Comparison of ENCODE assay signal across 8 mouse cellular contexts in genomic region chr2:118761906-118762783, GRCm38 (mm10). TPM values are rescaled to one million over a fixed set of nuclear protein-coding genes. Genes with fewer than 3 reads are reported as not detected.
DNase-seq lines count a peak whose midpoint lies in the region; ATAC-seq and TF ChIP-seq lines count a peak whose summit lies in the region.

Gene Ccdc9b (minus strand): TSS chr2:118762661.

- no peak for TF ChIP-seq CTCF in bone marrow, adult 2 months (IDR thresholded peaks at IDR 0.05; ENCODE audit: control insufficient read depth, insufficient read depth, low read length)

- ATAC-seq in erythroblast, adult 5-6 weeks (replicated peaks; ENCODE audit: low FRiP score, poor library complexity, severe bottlenecking): peak; percentile 79
- peak; percentile 79 for ATAC-seq in kidney, embryonic 14.5 days (ENCODE audit: low FRiP score, low TSS enrichment)
- peak; percentile 49 for ATAC-seq in limb, embryonic 15.5 days (ENCODE audit: insufficient number of reproducible peaks, low FRiP score, low TSS enrichment, low read depth)
- peak; percentile 67 for ATAC-seq in midbrain, embryonic 16.5 days

- DNase-seq in 3T3-L1 (ENCODE audit: low read depth, low spot score): peak; percentile 92
- peak; percentile 91 for DNase-seq in heart, embryonic 10.5 days (ENCODE audit: low spot score)
- DNase-seq in spleen, postnatal 14 days (ENCODE audit: low spot score in 2 of 2): peak; percentile 64 to 73

- 20% methylated on average over 29 of the region's 29 CpGs for WGBS in bone marrow, adult 2 months
- WGBS in heart, embryonic 10.5 days: 5% methylated on average over 29 of the region's 29 CpGs
- WGBS in kidney, embryonic 14.5 days: 7% methylated on average over 29 of the region's 29 CpGs
- 9% methylated on average over 29 of the region's 29 CpGs for WGBS in limb, embryonic 15.5 days
- whole genome bisulfite sequencing in midbrain, embryonic 16.5 days: 5% methylated on average over 29 of the region's 29 CpGs

- TF ChIP-seq POLR2A in bone marrow, adult 2 months (IDR thresholded peaks at IDR 0.05; ENCODE audit: borderline replicate concordance, control insufficient read depth, low read depth, low read length): 0 out of 2 replicates have a peak, but pooled peaks have one; percentile 25

- peak within 1 kb of the TSS; percentile 52 for H3K27ac ChIP-seq in bone marrow, adult 2 months (ENCODE audit: control insufficient read depth, insufficient read depth, low read depth, low read length, poor library complexity)
- H3K27ac ChIP-seq in heart, embryonic 10.5 days: peak within 1 kb of the TSS; percentile 91
- peak within 1 kb of the TSS; percentile 74 for H3K27ac ChIP-seq in kidney, embryonic 14.5 days (ENCODE audit: low read depth, low read length)
- peak within 1 kb of the TSS; percentile 84 for H3K27ac ChIP-seq in limb, embryonic 15.5 days
- H3K27ac ChIP-seq in midbrain, embryonic 16.5 days (ENCODE audit: low read length): peak within 1 kb of the TSS; percentile 89

- peak within 1 kb of the TSS; percentile 50 for H3K9ac ChIP-seq in kidney, embryonic 14.5 days (ENCODE audit: low read depth, low read length)
- 0 out of 2 replicates have a peak within 1 kb of the TSS, but pooled peaks have one; percentile 18 for H3K9ac ChIP-seq in limb, embryonic 15.5 days
- H3K9ac ChIP-seq in midbrain, embryonic 16.5 days (ENCODE audit: low read depth, low read length): peak within 1 kb of the TSS; percentile 63

- peak within 1 kb of the TSS; percentile 5 for H3K4me3 ChIP-seq in bone marrow, adult 2 months (replicated peaks; ENCODE audit: control insufficient read depth, low read depth, low read length)
- H3K4me3 ChIP-seq in heart, embryonic 10.5 days: peak within 1 kb of the TSS; percentile 52
- peak within 1 kb of the TSS; percentile 15 for H3K4me3 ChIP-seq in kidney, embryonic 14.5 days (ENCODE audit: low read length)
- peak within 1 kb of the TSS; percentile 23 for H3K4me3 ChIP-seq in limb, embryonic 15.5 days
- H3K4me3 ChIP-seq in midbrain, embryonic 16.5 days (ENCODE audit: low read depth, low read length): peak within 1 kb of the TSS; percentile 16

- peaks cover 5% of the 10 kb centered on the region; the same call in 1 of the 2 replicates for H3K36me3 ChIP-seq in heart, embryonic 10.5 days
- H3K36me3 ChIP-seq in kidney, embryonic 14.5 days (ENCODE audit: control insufficient read depth, insufficient read depth, low read length): no peaks in the 10 kb centered on the region
- no peaks in the 10 kb centered on the region for H3K36me3 ChIP-seq in limb, embryonic 15.5 days
- H3K36me3 ChIP-seq in midbrain, embryonic 16.5 days (ENCODE audit: control insufficient read depth, insufficient read depth, low read length): no peaks in the 10 kb centered on the region

- H3K4me1 ChIP-seq in bone marrow, adult 2 months (ENCODE audit: control insufficient read depth, insufficient read depth, low read length): peaks cover 2% of the 10 kb centered on the region
- H3K4me1 ChIP-seq in heart, embryonic 10.5 days: peaks cover 58% of the 10 kb centered on the region
- peaks cover 22% of the 10 kb centered on the region for H3K4me1 ChIP-seq in kidney, embryonic 14.5 days (ENCODE audit: control insufficient read depth, insufficient read depth, low read length)
- H3K4me1 ChIP-seq in limb, embryonic 15.5 days: peaks cover 46% of the 10 kb centered on the region
- peaks cover 23% of the 10 kb centered on the region for H3K4me1 ChIP-seq in midbrain, embryonic 16.5 days (ENCODE audit: control insufficient read depth, insufficient read depth, low read length)

- peak within 1 kb of the TSS; percentile 44 for H3K4me2 ChIP-seq in kidney, embryonic 14.5 days (replicated peaks; ENCODE audit: low read depth, low read length)
- peak within 1 kb of the TSS; percentile 38 for H3K4me2 ChIP-seq in limb, embryonic 15.5 days
- peak within 1 kb of the TSS; percentile 45 for H3K4me2 ChIP-seq in midbrain, embryonic 16.5 days (ENCODE audit: low read length)

- H3K27me3 ChIP-seq in heart, embryonic 10.5 days (ENCODE audit: insufficient read depth, poor library complexity, severe bottlenecking): peaks cover 68% of the 10 kb centered on the region
- H3K27me3 ChIP-seq in kidney, embryonic 14.5 days (ENCODE audit: control insufficient read depth, insufficient read depth, low read length): peaks cover 5% of the 10 kb centered on the region; the same call in 1 of the 2 replicates
- H3K27me3 ChIP-seq in limb, embryonic 15.5 days: peaks cover 8% of the 10 kb centered on the region; the same call in 1 of the 2 replicates
- no peaks in the 10 kb centered on the region for H3K27me3 ChIP-seq in midbrain, embryonic 16.5 days (ENCODE audit: control insufficient read depth, insufficient read depth, low read depth, low read length)

- H3K9me3 ChIP-seq in heart, embryonic 10.5 days: no peaks in the 10 kb centered on the region
- no peaks in the 10 kb centered on the region for H3K9me3 ChIP-seq in kidney, embryonic 14.5 days (ENCODE audit: control insufficient read depth, low read length)
- no peaks in the 10 kb centered on the region for H3K9me3 ChIP-seq in limb, embryonic 15.5 days
- no peaks in the 10 kb centered on the region for H3K9me3 ChIP-seq in midbrain, embryonic 16.5 days (replicated peaks; ENCODE audit: control insufficient read depth, low read length, poor library complexity, severe bottlenecking)

RNA-seq across cellular contexts. Expression of gene Ccdc9b, which starts in this region (rescaled TPM):
- polyA plus RNA-seq in bone marrow, adult 2 months (2011; ENCODE audit: insufficient read depth, insufficient read length, low replicate concordance, missing spikeins): 2.2 and 3.5 TPM in 2 replicates
- not detected in 2 replicates for total RNA-seq in erythroblast, adult 5-6 weeks (2015; ENCODE audit: low replicate concordance)
- 0.17 TPM in 1 of 2 replicates, not detected in the other for total RNA-seq in erythroblast, adult 5-6 weeks (2017; ENCODE audit: low replicate concordance)
- polyA plus RNA-seq in heart, embryonic 10.5 days (2016; fragmentation: Nextera tagmentation; extraction: Ambion mirVana): 0.94 and 1.8 TPM in 2 replicates
- polyA plus RNA-seq in kidney, embryonic 14.5 days (2014; fragmentation: Nextera tagmentation; extraction: Ambion mirVana): 0.34 and 0.68 TPM in 2 replicates
- polyA plus RNA-seq in limb, embryonic 15.5 days (2015; fragmentation: Nextera tagmentation; extraction: Ambion mirVana): 3.1 and 3.4 TPM in 2 replicates
- polyA plus RNA-seq in midbrain, embryonic 16.5 days (2015; fragmentation: Nextera tagmentation; extraction: Ambion mirVana): 1.2 and 1.6 TPM in 2 replicates

Comparison
In these comparisons a context has a peak if more than half of its experiments do, and no peak if none do; other contexts are left out.
1. Peak in every context shown above with its lines: DNase-seq, ATAC-seq, H3K4me3 ChIP-seq and H3K27ac ChIP-seq.
2. Peak in ATAC-seq in erythroblast, adult 5-6 weeks; RNA of the gene not detected or under 1 TPM.
3. Peak in ATAC-seq, H3K4me3 ChIP-seq, H3K27ac ChIP-seq, H3K9ac ChIP-seq and H3K4me2 ChIP-seq in kidney, embryonic 14.5 days; RNA of the gene not detected or under 1 TPM.